Mouse (Mus musculus): ENCODE results near the gene Ppp3cb. TPM values are rescaled to one million over a fixed set of nuclear protein-coding genes. Genes with fewer than 3 reads are reported as not detected.
"Not testable (repeated sequence)": the region's sequence is repeated elsewhere in the genome, so short reads cannot be mapped to it uniquely, and the experiment has no call there.

Ppp3cb gene
- polyA plus RNA-seq (2012; rRNA removed) = 7.7 and 10.0 TPM in 2 replicates

GRCm38 (mm10) chr14:20546415-20546814 is at the start of gene Ppp3cb:
Ppp3cb (minus strand) TSS chr14:20546573.
- Histone ChIP-seq H3K36me3 (ENCODE audit: control insufficient read depth, insufficient read depth, low read length) (peaks cover 4% of the 10 kb centered on the region), H3K4me1 (ENCODE audit: control insufficient read depth, insufficient read depth, low read length) (peaks cover 2% of the 10 kb centered on the region; the same call in 1 of the 2 replicates), H3K4me3 (ENCODE audit: control insufficient read depth, low read depth, low read length) (peak within 1 kb of the TSS; percentile 97), H3K27me3 (ENCODE audit: control insufficient read depth, insufficient read depth, low read length) (no peaks in the 10 kb centered on the region), H3K27ac (ENCODE audit: control insufficient read depth, insufficient read depth, low read depth, low read length) (peak within 1 kb of the TSS; percentile 97)
- TF ChIP-seq CTCF (IDR thresholded peaks at IDR 0.05; ENCODE audit: control insufficient read depth, insufficient read depth, insufficient replicate concordance, low read depth, low read length) = no peak
- TF ChIP-seq POLR2A (IDR thresholded peaks at IDR 0.05; ENCODE audit: control insufficient read depth, low read depth, low read length) = peak; percentile 69; the same call in 1 of the 2 replicates

GRCm38 (mm10) chr14:20595781-20596180 is 49.4 kb upstream of the Ppp3cb start:
- no peak overlapping the region for H3K4me3 ChIP-seq (ENCODE audit: control insufficient read depth, low read depth, low read length)
- TF ChIP-seq POLR2A (IDR thresholded peaks at IDR 0.05; ENCODE audit: control insufficient read depth, low read depth, low read length) (no peak), CTCF (IDR thresholded peaks at IDR 0.05; ENCODE audit: control insufficient read depth, insufficient read depth, insufficient replicate concordance, low read depth, low read length) (no peak)
- H3K27ac ChIP-seq (ENCODE audit: control insufficient read depth, insufficient read depth, low read depth, low read length) = peak overlapping the region; percentile 32; the same call in 1 of the 2 replicates
- H3K4me1 ChIP-seq (ENCODE audit: control insufficient read depth, insufficient read depth, low read length) = no peaks in the 10 kb centered on the region
- no peaks in the 10 kb centered on the region for H3K36me3 ChIP-seq (ENCODE audit: control insufficient read depth, insufficient read depth, low read length)
- H3K27me3 ChIP-seq (ENCODE audit: control insufficient read depth, insufficient read depth, low read length) = no peaks in the 10 kb centered on the region

GRCm38 (mm10) chr14:20587458-20587857 is 41.1 kb upstream of the Ppp3cb start:
- no peaks in the 10 kb centered on the region; the same call in 1 of the 2 replicates for H3K36me3 ChIP-seq (ENCODE audit: control insufficient read depth, insufficient read depth, low read length)
- no peaks in the 10 kb centered on the region for H3K27me3 ChIP-seq (ENCODE audit: control insufficient read depth, insufficient read depth, low read length)
- TF ChIP-seq CTCF (IDR thresholded peaks at IDR 0.05; ENCODE audit: control insufficient read depth, insufficient read depth, insufficient replicate concordance, low read depth, low read length) = no peak
- no peak for TF ChIP-seq POLR2A (IDR thresholded peaks at IDR 0.05; ENCODE audit: control insufficient read depth, low read depth, low read length)
- H3K4me3 ChIP-seq (ENCODE audit: control insufficient read depth, low read depth, low read length) = no peak overlapping the region
- no peak overlapping the region for H3K27ac ChIP-seq (ENCODE audit: control insufficient read depth, insufficient read depth, low read depth, low read length)
- no peaks in the 10 kb centered on the region for H3K4me1 ChIP-seq (ENCODE audit: control insufficient read depth, insufficient read depth, low read length)

- no peaks in the 10 kb centered on the region for H3K27me3 ChIP-seq (ENCODE audit: control insufficient read depth, insufficient read depth, low read length)
- H3K4me3 ChIP-seq (ENCODE audit: control insufficient read depth, low read depth, low read length) = no peak overlapping the region
- H3K27ac ChIP-seq (ENCODE audit: control insufficient read depth, insufficient read depth, low read depth, low read length) = no peak overlapping the region
- TF ChIP-seq POLR2A (IDR thresholded peaks at IDR 0.05; ENCODE audit: control insufficient read depth, low read depth, low read length) = no peak
- no peak for TF ChIP-seq CTCF (IDR thresholded peaks at IDR 0.05; ENCODE audit: control insufficient read depth, insufficient read depth, insufficient replicate concordance, low read depth, low read length)
- no peaks in the 10 kb centered on the region for H3K4me1 ChIP-seq (ENCODE audit: control insufficient read depth, insufficient read depth, low read length)
- H3K36me3 ChIP-seq (ENCODE audit: control insufficient read depth, insufficient read depth, low read length) = peaks cover 1% of the 10 kb centered on the region; the same call in 1 of the 2 replicates
Observed at GRCm38 (mm10) chr14:20578822-20579407, 32.5 kb upstream of the Ppp3cb start.

GRCm38 (mm10) chr14:20576179-20576578 is 29.8 kb upstream of the Ppp3cb start:
- no peaks in the 10 kb centered on the region for H3K27me3 ChIP-seq (ENCODE audit: control insufficient read depth, insufficient read depth, low read length)
- no peak overlapping the region for H3K27ac ChIP-seq (ENCODE audit: control insufficient read depth, insufficient read depth, low read depth, low read length)
- peaks cover 1% of the 10 kb centered on the region; the same call in 1 of the 2 replicates for H3K36me3 ChIP-seq (ENCODE audit: control insufficient read depth, insufficient read depth, low read length)
- H3K4me3 ChIP-seq (ENCODE audit: control insufficient read depth, low read depth, low read length) = no peak overlapping the region
- no peaks in the 10 kb centered on the region for H3K4me1 ChIP-seq (ENCODE audit: control insufficient read depth, insufficient read depth, low read length)
- no peak for TF ChIP-seq CTCF (IDR thresholded peaks at IDR 0.05; ENCODE audit: control insufficient read depth, insufficient read depth, insufficient replicate concordance, low read depth, low read length)
- no peak for TF ChIP-seq POLR2A (IDR thresholded peaks at IDR 0.05; ENCODE audit: control insufficient read depth, low read depth, low read length)

- not testable (repeated sequence) for H3K27ac ChIP-seq (ENCODE audit: control insufficient read depth, insufficient read depth, low read depth, low read length); H3K36me3 ChIP-seq (ENCODE audit: control insufficient read depth, insufficient read depth, low read length)
Observed at GRCm38 (mm10) chr14:20573196-20573595, 26.8 kb upstream of the Ppp3cb start.

GRCm38 (mm10) chr14:20565256-20566021 is 19.1 kb upstream of the Ppp3cb start:
- no peaks in the 10 kb centered on the region for H3K27me3 ChIP-seq (ENCODE audit: control insufficient read depth, insufficient read depth, low read length)
- H3K4me1 ChIP-seq (ENCODE audit: control insufficient read depth, insufficient read depth, low read length) = no peaks in the 10 kb centered on the region; the same call in 1 of the 2 replicates
- no peaks in the 10 kb centered on the region; the same call in none of the 2 replicates for H3K36me3 ChIP-seq (ENCODE audit: control insufficient read depth, insufficient read depth, low read length)
- TF ChIP-seq POLR2A (IDR thresholded peaks at IDR 0.05; ENCODE audit: control insufficient read depth, low read depth, low read length) (no peak), CTCF (IDR thresholded peaks at IDR 0.05; ENCODE audit: control insufficient read depth, insufficient read depth, insufficient replicate concordance, low read depth, low read length) (no peak)
- no peak overlapping the region for H3K27ac ChIP-seq (ENCODE audit: control insufficient read depth, insufficient read depth, low read depth, low read length)
- no peak overlapping the region for H3K4me3 ChIP-seq (ENCODE audit: control insufficient read depth, low read depth, low read length)

More at GRCm38 (mm10) chr14:20573196-20573595, 26.8 kb upstream of the Ppp3cb start:
- H3K4me3 ChIP-seq (ENCODE audit: control insufficient read depth, low read depth, low read length); H3K4me1 ChIP-seq (ENCODE audit: control insufficient read depth, insufficient read depth, low read length); H3K27me3 ChIP-seq (ENCODE audit: control insufficient read depth, insufficient read depth, low read length): not testable (repeated sequence)
